Mouse (Mus musculus) liver, embryonic 11.5 days (tissue): ENCODE measurements around the gene Sorl1. TPM values are rescaled to one million over a fixed set of nuclear protein-coding genes. Genes with fewer than 3 reads are reported as not detected.

Experiments used
- ATAC-seq: fragments of 200-750 bp; cut with Nextera tagmentation; replicated peaks from 2 replicates; pipeline ENCODE4 v1.8.0; 2017; ENCODE audit warnings: moderate number of reproducible peaks, mild to moderate bottlenecking, moderate TSS enrichment, moderate library complexity; ENCODE audit not compliant: low FRiP score
- DNase-seq: peaks from one replicate; pipeline ENCODE4 v3.0.0-alpha.2; 2017; ENCODE audit warnings: low spot score
- H3K27ac ChIP-seq: fragments of 300-500 bp; sonication (generic); 2 replicates; pipeline ENCODE4 v1.5.1; 2014; ENCODE audit warnings: mild to moderate bottlenecking, low read depth, low read length, control low read depth
- H3K27me3 ChIP-seq: fragments of 300-500 bp; sonication (generic); replicated peaks from 2 replicates; pipeline ENCODE4 v1.6.1; 2014; ENCODE audit warnings: low read length, mixed read lengths; ENCODE audit not compliant: control insufficient read depth, insufficient read depth
- H3K36me3 ChIP-seq: fragments of 300-500 bp; sonication (generic); 2 replicates; pipeline ENCODE4 v1.6.1; 2014; ENCODE audit warnings: mild to moderate bottlenecking, low read length, moderate library complexity, mixed read lengths; ENCODE audit not compliant: control insufficient read depth, insufficient read depth
- H3K4me1 ChIP-seq: fragments of 300-500 bp; sonication (generic); replicated peaks from 2 replicates; pipeline ENCODE4 v1.6.1; 2014; ENCODE audit warnings: low read length, mixed read lengths; ENCODE audit not compliant: control insufficient read depth, insufficient read depth
- H3K4me2 ChIP-seq: fragments of 300-500 bp; sonication (generic); 2 replicates; pipeline ENCODE4 v1.6.1; 2014; ENCODE audit warnings: mild to moderate bottlenecking, control low read depth, moderate library complexity
- H3K4me3 ChIP-seq: fragments of 300-500 bp; sonication (generic); 2 replicates; pipeline ENCODE4 v1.5.1; 2014; ENCODE audit warnings: low read depth, low read length, control low read depth
- H3K9ac ChIP-seq: fragments of 300-500 bp; sonication (generic); 2 replicates; pipeline ENCODE4 v1.6.1; 2014; ENCODE audit warnings: low read depth, low read length, control low read depth
- H3K9me3 ChIP-seq: fragments of 300-500 bp; sonication (generic); 2 replicates; pipeline ENCODE4 v1.6.1; 2016; ENCODE audit warnings: low read length, inconsistent platforms, mixed read lengths; ENCODE audit not compliant: control insufficient read depth
- WGBS: fragments of 180-500 bp; shearing (Covaris S2); extraction: QIAGEN DNeasy Blood & Tissue Kit; methylation state at CpG from one replicate; pipeline ENCODE4 v1.1.7; 2014; 5-methylcytosine and 5-hydroxymethylcytosine counted together
- polyA plus RNA-seq: library from polyadenylated mRNA; unstranded; fragments of >200 nt; fragmentation: Nextera tagmentation; extraction: Ambion mirVana; gene quantifications from 2 replicates; pipeline ENCODE4 v1.2.1, GENCODE M21; 2014

Gene Sorl1
- polyA plus RNA-seq, 1 experiment from 2014 or later: 1.8 TPM

DNA sequence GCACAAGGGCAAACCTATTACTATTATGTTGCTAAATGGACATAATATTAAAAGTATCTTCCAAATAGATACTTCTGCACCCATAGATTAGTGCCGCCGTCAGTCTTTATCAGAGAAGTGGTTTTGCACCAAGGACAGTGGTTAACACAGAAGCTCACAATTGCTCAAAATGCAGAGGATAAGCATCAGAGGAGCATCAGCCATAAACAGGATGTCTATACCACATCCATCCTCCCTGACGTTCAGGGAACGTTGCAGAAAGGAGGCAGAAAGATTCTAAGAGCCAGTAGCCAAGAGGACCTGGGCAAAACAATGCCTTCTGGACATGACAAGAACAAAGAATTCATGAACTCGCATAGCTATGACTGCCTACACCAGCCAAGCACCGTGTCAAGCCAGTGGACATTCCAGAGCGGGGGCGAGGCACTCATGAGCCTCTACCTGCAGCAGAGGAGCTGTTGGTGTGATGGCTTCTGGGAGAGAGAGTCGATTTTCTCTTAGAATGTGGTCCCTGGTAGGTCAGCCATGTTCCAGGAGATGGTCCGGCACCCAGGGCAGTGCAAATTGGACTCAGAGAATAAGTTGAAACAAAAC lies 47.7 kb downstream of the Sorl1 start:
- Histone ChIP-seq H3K4me3 (no peak overlapping the region), H3K36me3 (no peaks in the 10 kb centered on the region), H3K27me3 (no peaks in the 10 kb centered on the region), H3K4me1 (no peaks in the 10 kb centered on the region), H3K9me3 (no peaks in the 10 kb centered on the region), H3K4me2 (no peak overlapping the region), H3K27ac (no peak overlapping the region), H3K9ac (no peak overlapping the region)
- 80% methylated on average over 10 of the region's 10 CpGs for WGBS
- ATAC-seq: no peak
- DNase-seq: no peak

DNA sequence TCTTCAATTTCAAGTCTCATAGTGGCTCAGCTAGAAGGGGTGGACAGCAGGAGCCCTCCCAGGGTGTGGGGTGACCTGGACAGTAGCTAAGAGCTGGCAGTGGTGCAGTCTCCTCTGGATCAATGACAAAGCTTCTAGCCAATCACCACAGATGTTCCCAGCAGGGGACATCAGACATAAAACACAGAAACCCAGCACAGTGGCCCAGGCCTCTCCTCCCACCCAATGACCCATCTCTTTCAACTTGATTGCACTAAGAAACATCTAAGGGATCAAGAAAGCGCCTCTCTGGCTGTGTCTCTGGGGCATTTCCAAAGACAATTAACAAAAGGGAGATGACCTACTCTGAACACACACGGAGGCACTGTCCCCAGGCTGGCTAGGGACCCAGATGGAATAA lies 48.9 kb downstream of the Sorl1 start:
- no peak overlapping the region for H3K4me3 ChIP-seq
- H3K27ac ChIP-seq: no peak overlapping the region
- DNase-seq (no peak), ATAC-seq (no peak)
- 61% methylated on average over 2 of the region's 2 CpGs for WGBS
- H3K4me2 ChIP-seq: no peak overlapping the region
- H3K9ac ChIP-seq: no peak overlapping the region
- H3K27me3 ChIP-seq: no peaks in the 10 kb centered on the region
- no peaks in the 10 kb centered on the region for H3K36me3 ChIP-seq
- H3K4me1 ChIP-seq: no peaks in the 10 kb centered on the region
- H3K9me3 ChIP-seq: no peaks in the 10 kb centered on the region

DNA sequence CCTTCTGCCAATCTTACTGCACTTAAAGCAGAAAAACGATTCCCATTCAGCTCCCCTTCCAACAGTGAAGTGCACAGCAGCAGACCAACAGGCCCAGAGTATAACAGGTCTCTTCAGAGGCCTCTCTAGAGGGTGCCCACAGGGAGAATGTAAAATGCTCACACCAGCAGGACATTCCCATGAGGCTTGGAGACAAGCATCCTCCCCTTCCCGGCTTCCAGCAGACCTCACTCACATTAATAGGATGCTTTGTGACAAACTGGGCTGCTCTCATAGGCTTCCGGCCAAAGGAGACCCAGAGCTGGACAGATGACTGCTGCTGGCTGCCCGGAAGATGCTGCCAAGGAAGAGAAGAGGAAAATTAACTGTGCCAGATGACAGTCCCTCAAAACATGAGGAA lies 52.1 kb downstream of the Sorl1 start:
- Histone ChIP-seq H3K4me2 (no peak overlapping the region), H3K9me3 (no peaks in the 10 kb centered on the region), H3K36me3 (no peaks in the 10 kb centered on the region), H3K4me3 (no peak overlapping the region), H3K27me3 (no peaks in the 10 kb centered on the region), H3K4me1 (no peaks in the 10 kb centered on the region), H3K9ac (no peak overlapping the region), H3K27ac (no peak overlapping the region)
- WGBS: 68% methylated on average over 4 of the region's 4 CpGs
- DNase-seq (no peak), ATAC-seq (no peak)

DNA sequence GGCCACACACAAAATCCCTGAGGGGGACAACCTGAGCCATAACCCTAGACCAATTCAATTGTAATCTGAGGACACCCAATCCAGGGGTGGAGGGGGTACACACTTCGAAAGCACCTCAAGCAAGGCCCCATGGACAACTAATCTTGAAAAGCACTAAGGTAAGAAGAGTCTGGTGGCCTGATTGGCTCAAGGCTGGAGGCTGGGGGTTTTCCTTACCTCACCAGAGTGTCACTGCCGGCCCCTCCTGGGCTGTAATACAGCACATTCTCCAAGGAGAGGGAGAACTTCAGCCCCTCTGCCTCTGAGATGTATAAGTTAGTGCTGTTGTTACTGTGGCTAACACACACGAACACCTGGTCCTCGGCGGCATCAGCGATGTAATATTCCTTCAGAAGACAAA lies 53.2 kb downstream of the Sorl1 start:
- DNase-seq (no peak), ATAC-seq (no peak)
- 86% methylated on average over 6 of the region's 6 CpGs for WGBS
- Histone ChIP-seq H3K27me3 (no peaks in the 10 kb centered on the region), H3K27ac (no peak overlapping the region), H3K36me3 (no peaks in the 10 kb centered on the region), H3K4me2 (no peak overlapping the region), H3K4me1 (no peaks in the 10 kb centered on the region), H3K4me3 (no peak overlapping the region), H3K9ac (no peak overlapping the region), H3K9me3 (no peaks in the 10 kb centered on the region)

DNA sequence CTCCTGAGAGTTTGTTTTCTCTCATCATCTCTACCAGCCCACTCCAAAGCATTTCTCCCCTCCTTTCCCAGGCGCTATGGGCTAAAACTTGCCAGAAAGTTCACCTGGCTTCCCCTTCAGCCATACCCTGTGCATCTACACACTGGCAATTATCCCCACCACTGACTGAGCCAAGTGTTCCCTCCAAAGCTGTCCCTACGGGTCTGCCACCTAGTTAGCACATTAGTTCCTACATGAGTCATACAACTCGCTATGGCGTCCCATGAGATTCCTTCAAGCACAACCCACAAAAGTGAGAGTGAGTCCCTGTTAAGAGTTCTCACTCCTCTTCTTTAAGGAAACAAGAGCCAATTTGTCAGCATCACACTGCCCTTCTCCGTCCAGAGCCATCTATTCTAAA lies 54.6 kb downstream of the Sorl1 start:
- no peaks in the 10 kb centered on the region for H3K27me3 ChIP-seq
- no peaks in the 10 kb centered on the region for H3K36me3 ChIP-seq
- no peak for ATAC-seq
- H3K4me1 ChIP-seq: no peaks in the 10 kb centered on the region
- H3K4me2 ChIP-seq: no peak overlapping the region
- H3K9me3 ChIP-seq: no peaks in the 10 kb centered on the region
- 75% methylated on average over 5 of the region's 5 CpGs for WGBS
- H3K4me3 ChIP-seq: no peak overlapping the region
- H3K27ac ChIP-seq: no peak overlapping the region
- DNase-seq: no peak
- no peak overlapping the region for H3K9ac ChIP-seq

DNA sequence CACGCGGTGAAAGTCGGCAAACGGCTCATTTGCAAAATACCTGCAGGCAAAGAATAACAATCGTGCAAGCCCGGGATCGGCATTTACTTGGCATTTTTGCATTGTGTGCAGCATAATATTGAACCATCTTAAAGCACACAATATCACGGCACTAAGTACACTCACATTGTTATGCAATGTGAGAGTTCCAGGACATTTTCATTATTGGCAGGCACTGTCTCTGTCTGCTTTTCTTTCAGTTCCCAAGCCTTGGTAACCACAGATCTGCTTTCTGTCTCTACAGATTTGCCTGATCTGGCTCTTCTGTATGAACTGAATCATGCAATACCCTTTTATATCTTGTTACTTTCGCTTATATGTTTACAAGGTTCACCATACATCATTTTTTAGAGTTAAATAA lies 56.1 kb downstream of the Sorl1 start:
- H3K27me3 ChIP-seq: no peaks in the 10 kb centered on the region
- no peak overlapping the region for H3K9ac ChIP-seq
- WGBS: 84% methylated on average over 9 of the region's 9 CpGs
- DNase-seq: no peak
- H3K4me3 ChIP-seq: no peak overlapping the region
- no peaks in the 10 kb centered on the region for H3K4me1 ChIP-seq
- no peak for ATAC-seq
- H3K4me2 ChIP-seq: no peak overlapping the region
- H3K9me3 ChIP-seq: no peaks in the 10 kb centered on the region
- no peaks in the 10 kb centered on the region for H3K36me3 ChIP-seq
- no peak overlapping the region for H3K27ac ChIP-seq

DNA sequence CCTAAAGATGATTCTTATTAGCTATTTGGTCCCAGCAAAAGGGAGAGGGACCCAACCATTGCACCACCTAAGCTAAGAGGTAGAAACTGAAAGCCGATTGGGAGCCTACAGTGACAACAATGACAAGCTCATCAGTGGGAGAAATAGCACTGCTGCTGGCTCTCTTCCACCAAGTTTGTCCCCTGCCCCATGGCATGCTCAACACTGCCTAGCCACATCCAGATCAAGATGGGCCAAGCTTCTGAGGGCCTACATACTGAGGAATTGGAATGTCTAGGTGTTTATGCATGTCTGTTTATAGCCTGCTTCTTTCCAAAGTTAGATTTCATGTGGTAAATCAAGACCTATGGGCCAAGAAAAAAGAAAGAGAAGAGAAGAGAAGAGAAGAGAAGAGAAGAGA lies 58.3 kb downstream of the Sorl1 start:
- no peaks in the 10 kb centered on the region for H3K9me3 ChIP-seq
- no peak overlapping the region for H3K4me3 ChIP-seq
- H3K4me2 ChIP-seq: no peak overlapping the region
- H3K27me3 ChIP-seq: no peaks in the 10 kb centered on the region
- DNase-seq: no peak
- no peak overlapping the region for H3K27ac ChIP-seq
- H3K36me3 ChIP-seq: no peaks in the 10 kb centered on the region
- no peak for ATAC-seq
- H3K4me1 ChIP-seq: no peaks in the 10 kb centered on the region
- no peak overlapping the region for H3K9ac ChIP-seq
- 73% methylated on average over 1 of the region's 1 CpGs for WGBS

DNA sequence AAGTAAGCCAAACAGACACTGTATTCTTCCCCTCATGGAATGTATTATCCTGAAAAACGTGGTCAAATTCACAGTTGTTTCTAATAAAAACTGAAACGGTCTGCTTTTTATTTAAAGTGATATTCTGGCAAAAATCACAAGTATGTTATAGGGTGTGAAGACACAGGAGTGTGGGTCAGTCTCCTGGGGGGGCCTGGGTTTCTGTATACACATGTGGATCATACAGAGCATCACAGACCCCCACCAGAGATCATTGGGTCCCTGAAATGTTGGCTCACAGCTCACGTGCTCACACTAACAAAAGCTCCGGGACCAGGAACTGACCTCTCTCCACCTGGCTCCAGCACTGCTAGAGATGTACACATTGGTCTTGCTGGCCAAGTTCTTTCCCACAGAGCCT lies 60.7 kb downstream of the Sorl1 start:
- no peak for ATAC-seq
- no peaks in the 10 kb centered on the region for H3K9me3 ChIP-seq
- no peak overlapping the region for H3K4me2 ChIP-seq
- 72% methylated on average over 4 of the region's 4 CpGs for WGBS
- no peak for DNase-seq
- no peak overlapping the region for H3K9ac ChIP-seq
- H3K27ac ChIP-seq: no peak overlapping the region
- H3K4me3 ChIP-seq: no peak overlapping the region
- H3K36me3 ChIP-seq: no peaks in the 10 kb centered on the region
- H3K4me1 ChIP-seq: no peaks in the 10 kb centered on the region
- H3K27me3 ChIP-seq: no peaks in the 10 kb centered on the region

DNA sequence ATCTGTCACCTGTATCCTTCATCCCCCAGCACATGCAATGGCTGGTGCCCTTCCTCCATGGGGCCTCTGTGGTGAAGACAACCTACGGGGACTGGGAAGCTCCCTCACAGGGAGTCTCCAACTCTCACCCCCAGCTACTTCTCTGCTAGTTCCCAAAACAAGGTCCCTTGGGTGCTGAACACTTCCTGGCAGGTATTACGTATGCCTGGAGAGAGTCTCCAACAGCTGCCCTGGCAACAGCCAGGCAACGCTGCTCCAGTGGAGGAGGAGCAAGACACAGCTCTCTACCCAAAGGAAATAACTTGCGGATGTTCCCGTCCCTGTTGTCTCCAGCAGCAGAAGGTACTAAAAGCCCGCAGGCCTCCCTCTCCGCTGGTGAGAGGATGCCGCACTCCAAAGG lies 61.8 kb downstream of the Sorl1 start:
- Histone ChIP-seq H3K4me2 (no peak overlapping the region), H3K4me3 (no peak overlapping the region), H3K9me3 (no peaks in the 10 kb centered on the region), H3K27me3 (no peaks in the 10 kb centered on the region), H3K27ac (no peak overlapping the region), H3K36me3 (no peaks in the 10 kb centered on the region), H3K4me1 (no peaks in the 10 kb centered on the region), H3K9ac (no peak overlapping the region)
- DNase-seq (no peak), ATAC-seq (no peak)
- WGBS: 79% methylated on average over 8 of the region's 8 CpGs
